Comparison of ENCODE assay signal across 9 mouse cellular contexts in the genomic region with DNA sequence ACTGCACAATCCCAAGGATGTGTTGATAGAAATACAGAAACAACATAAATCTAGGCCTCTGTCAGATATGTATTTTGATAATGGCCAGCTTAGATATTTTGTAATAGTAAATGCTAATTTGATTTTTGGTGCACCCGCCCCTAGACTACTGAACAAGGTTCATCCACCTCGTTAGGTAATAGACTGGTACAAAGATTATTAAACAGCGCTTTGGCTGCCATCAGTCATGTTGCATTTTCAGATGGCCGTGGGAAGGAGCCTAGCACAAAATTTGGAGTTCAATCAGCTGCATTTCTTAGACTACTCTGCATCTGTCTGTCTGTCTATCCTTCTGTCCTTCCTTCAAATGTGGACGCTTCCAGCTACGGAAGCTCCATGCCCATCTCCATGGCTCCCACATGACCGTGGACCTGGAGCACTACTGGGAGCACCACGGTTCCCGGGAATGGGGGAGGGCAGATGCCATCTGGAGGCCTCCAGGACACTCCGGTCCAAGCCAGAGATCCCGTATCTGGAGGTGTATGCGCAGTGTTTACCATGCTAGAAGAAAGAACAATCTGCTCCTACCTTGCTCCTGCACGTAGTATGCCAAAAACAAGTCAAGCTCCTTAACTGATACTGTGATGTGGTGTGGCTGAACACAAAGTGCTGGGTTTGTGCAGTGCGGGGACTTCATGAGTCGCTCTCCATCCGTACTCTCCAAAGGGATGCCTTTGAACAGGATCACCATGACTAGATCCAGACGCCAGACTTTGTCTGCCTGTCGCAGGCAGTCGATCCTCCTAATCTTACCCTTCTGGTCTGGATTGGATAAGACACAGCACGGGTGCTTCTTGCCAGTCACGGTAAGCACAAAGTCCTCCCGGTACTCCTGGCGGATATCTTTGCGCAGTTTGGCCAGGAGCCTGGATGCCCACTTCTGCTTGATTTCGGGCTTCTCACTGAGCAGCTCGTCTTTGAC.
DNase-seq lines count a peak whose midpoint lies in the region; ATAC-seq and TF ChIP-seq lines count a peak whose summit lies in the region.
"Had no signal": no experiment of that assay in that cellular context is flagged by ENCODE, and none has a peak within 500 bp of the region (broad histone marks: within the 10 kb centered on the region; RNA-seq: fewer than 3 reads in every experiment).

No protein-coding gene starts in this region.

- no peak for TF ChIP-seq POLR2A in limb, embryonic 14.5 days (IDR thresholded peaks at IDR 0.05; ENCODE audit: borderline replicate concordance, extremely low read depth, insufficient read depth, insufficient read length)

- 87% methylated on average over 26 of the region's 26 CpGs for WGBS in limb, embryonic 14.5 days

- no peak overlapping the region for H3K27ac ChIP-seq in limb, embryonic 14.5 days (replicated peaks; ENCODE audit: low read depth, low read length)

- H3K4me2 ChIP-seq in limb, embryonic 14.5 days (replicated peaks; ENCODE audit: low read depth, low read length, severe bottlenecking), result 0 out of 2 replicates have a peak overlapping the region, but pooled peaks have one; percentile 13
- H3K4me2 ChIP-seq: liver, embryonic 11.5 days had no signal

- peak; percentile 86 for DNase-seq in left cerebral cortex, postnatal 4 days
- DNase-seq in left cerebral cortex, adult 9 months (ENCODE audit: low spot score in 2 of 2), result no peak
- peak; percentile 80 for DNase-seq in cerebellum, adult 11 months
- peak; percentile 83 for DNase-seq in cerebellum, postnatal 36 days
- no peak for DNase-seq in limb, embryonic 14.5 days (ENCODE audit: low spot score)
- no peak for DNase-seq in kidney, adult 18-20 months
- no peak for DNase-seq in kidney, adult 11 months
- DNase-seq: retina, postnatal 1 day had no signal

- no peak overlapping the region for H3K9ac ChIP-seq in limb, embryonic 14.5 days (ENCODE audit: low read depth, low read length, severe bottlenecking)

- H3K4me1 ChIP-seq in limb, embryonic 14.5 days (ENCODE audit: control insufficient read depth, insufficient read depth, low read length), result peaks cover 46% of the 10 kb centered on the region

- no peak for ATAC-seq in limb, embryonic 14.5 days (ENCODE audit: low FRiP score, low read depth)

- H3K9me3 ChIP-seq in limb, embryonic 14.5 days (ENCODE audit: control insufficient read depth, low read length), result no peaks in the 10 kb centered on the region

- no peak overlapping the region for H3K4me3 ChIP-seq in limb, embryonic 14.5 days (replicated peaks; ENCODE audit: low read length)

- no peaks in the 10 kb centered on the region for H3K27me3 ChIP-seq in limb, embryonic 14.5 days (ENCODE audit: control insufficient read depth, insufficient read depth, low read length)

- peaks cover 44% of the 10 kb centered on the region for H3K36me3 ChIP-seq in limb, embryonic 14.5 days (ENCODE audit: control insufficient read depth, insufficient read depth, low read length)

- intact Hi-C loops in left cerebral cortex, postnatal 4 days (cut with DNase I), result loop anchor here (2.0 to 5.0 kb wide), 3 partner anchors 89 to 931 kb away; no protein-coding TSS in a partner anchor

Comparison
In these comparisons a context has a peak if more than half of its experiments do, and no peak if none do; other contexts are left out.
1. DNase-seq: peak in left cerebral cortex, postnatal 4 days (single experiment), cerebellum, adult 11 months (single experiment) and cerebellum, postnatal 36 days (2 of 2); none in left cerebral cortex, adult 9 months (0 of 2), limb, embryonic 14.5 days (single experiment), kidney, adult 18-20 months (single experiment) and kidney, adult 11 months (single experiment).